Mouse (Mus musculus) left cerebral cortex, adult 11 months (tissue): ENCODE measurements around the gene Pias4.
"Not testable (repeated sequence)": the region's sequence is repeated elsewhere in the genome, so short reads cannot be mapped to it uniquely, and the experiment has no call there.

Source experiments
- DNase-seq: peaks from one replicate; pipeline ENCODE4 v3.0.0; 2022; ENCODE audit warnings: low spot score

The Pias4 gene

GRCm38 (mm10) chr10:81190912-81191321 lies 23.2 kb upstream of the Pias4 start:
- DNase-seq: no peak

GRCm38 (mm10) chr10:81190236-81190911 lies 22.7 kb upstream of the Pias4 start:
- no peak for DNase-seq

- no peak for DNase-seq
Measured at GRCm38 (mm10) chr10:81189821-81190220, 22.1 kb upstream of the Pias4 start.

- no peak for DNase-seq
Measured at GRCm38 (mm10) chr10:81187161-81187560, 19.4 kb upstream of the Pias4 start.

- no peak for DNase-seq
Measured at GRCm38 (mm10) chr10:81184765-81185164, 17.0 kb upstream of the Pias4 start.

- DNase-seq: no peak
Measured at GRCm38 (mm10) chr10:81183805-81184204, 16.1 kb upstream of the Pias4 start, which contains the start of gene 4930442H23Rik. Gene 4930442H23Rik, minus strand, starts transcription at chr10:81183849.

GRCm38 (mm10) chr10:81182336-81183333 lies 14.9 kb upstream of the Pias4 start, which contains the start of gene Dapk3:
Gene Dapk3, plus strand, starts transcription at chr10:81183005.
- DNase-seq: peak; percentile 97

GRCm38 (mm10) chr10:81181860-81182259 lies 14.1 kb upstream of the Pias4 start:
- not testable (repeated sequence) for DNase-seq

- DNase-seq: no peak
Measured at GRCm38 (mm10) chr10:81180946-81181345, 13.2 kb upstream of the Pias4 start.

GRCm38 (mm10) chr10:81179451-81180342 lies 12.0 kb upstream of the Pias4 start:
- DNase-seq: no peak

GRCm38 (mm10) chr10:81178927-81179326 lies 11.2 kb upstream of the Pias4 start:
- no peak for DNase-seq

GRCm38 (mm10) chr10:81177958-81178712 lies 10.4 kb upstream of the Pias4 start:
- no peak for DNase-seq

- DNase-seq: no peak
Measured at GRCm38 (mm10) chr10:81177491-81177925, 9.8 kb upstream of the Pias4 start.

- peak; percentile 97 for DNase-seq
Measured at GRCm38 (mm10) chr10:81176466-81177271, 8.9 kb upstream of the Pias4 start, which contains the start of gene Eef2. Gene Eef2, plus strand, starts transcription at chr10:81176631.

GRCm38 (mm10) chr10:81175936-81176465 lies 8.3 kb upstream of the Pias4 start:
- no peak for DNase-seq

- not testable (repeated sequence) for DNase-seq
Measured at GRCm38 (mm10) chr10:81175345-81175701, 7.6 kb upstream of the Pias4 start.

- peak; percentile 82 for DNase-seq
Measured at GRCm38 (mm10) chr10:81174617-81175344, 7.1 kb upstream of the Pias4 start.

- no peak for DNase-seq
Measured at GRCm38 (mm10) chr10:81173132-81173531, 5.4 kb upstream of the Pias4 start.

- DNase-seq: not testable (repeated sequence)
Measured at GRCm38 (mm10) chr10:81169411-81169900, 1.7 kb upstream of the Pias4 start.
